Comparison of ENCODE assay signal across 8 mouse cellular contexts in genomic region chr16:64872841-64873240, GRCm38 (mm10). TPM values are rescaled to one million over a fixed set of nuclear protein-coding genes. Genes with fewer than 3 reads are reported as not detected.
DNase-seq lines count a peak whose midpoint lies in the region; ATAC-seq lines count a peak whose summit lies in the region.

No protein-coding gene starts in this region.

- intact Hi-C loops in left cerebral cortex, postnatal 10 days (cut with DNase I), result no loop called here

- peak overlapping the region; percentile 20; the same call in 1 of the 2 replicates for H3K9ac ChIP-seq in lung, embryonic 15.5 days
- H3K9ac ChIP-seq in intestine, embryonic 14.5 days (ENCODE audit: low read length), result no peak overlapping the region
- no peak overlapping the region for H3K9ac ChIP-seq in neural tube, embryonic 12.5 days

- peak overlapping the region; percentile 58 for H3K4me2 ChIP-seq in lung, embryonic 15.5 days
- peak overlapping the region; percentile 56 for H3K4me2 ChIP-seq in intestine, embryonic 14.5 days (ENCODE audit: low read length)
- H3K4me2 ChIP-seq in neural tube, embryonic 12.5 days (replicated peaks), result peak overlapping the region; percentile 49

- no peak for ATAC-seq in lung, embryonic 15.5 days (ENCODE audit: borderline replicate concordance, extremely low read depth, low FRiP score, low TSS enrichment)
- no peak for ATAC-seq in intestine, embryonic 14.5 days (replicated peaks; ENCODE audit: low FRiP score, low TSS enrichment, low read depth)
- no peak for ATAC-seq in neural tube, embryonic 12.5 days (ENCODE audit: low FRiP score, low read depth)

- H3K9me3 ChIP-seq in lung, embryonic 15.5 days, result no peaks in the 10 kb centered on the region
- H3K9me3 ChIP-seq in embryonic facial prominence, embryonic 10.5 days, result no peaks in the 10 kb centered on the region
- no peaks in the 10 kb centered on the region for H3K9me3 ChIP-seq in intestine, embryonic 14.5 days (ENCODE audit: control insufficient read depth, low read length)
- no peaks in the 10 kb centered on the region for H3K9me3 ChIP-seq in neural tube, embryonic 12.5 days

- no peak overlapping the region for H3K27ac ChIP-seq in lung, embryonic 15.5 days
- peak overlapping the region; percentile 14; the same call in 1 of the 2 replicates for H3K27ac ChIP-seq in embryonic facial prominence, embryonic 10.5 days (replicated peaks)
- H3K27ac ChIP-seq in intestine, embryonic 14.5 days (ENCODE audit: low read depth), result peak overlapping the region; percentile 23; the same call in 1 of the 2 replicates
- no peak overlapping the region for H3K27ac ChIP-seq in neural tube, embryonic 12.5 days

- no peaks in the 10 kb centered on the region for H3K27me3 ChIP-seq in lung, embryonic 15.5 days
- no peaks in the 10 kb centered on the region for H3K27me3 ChIP-seq in embryonic facial prominence, embryonic 10.5 days (replicated peaks; ENCODE audit: low read depth, poor library complexity, severe bottlenecking)
- H3K27me3 ChIP-seq in intestine, embryonic 14.5 days (replicated peaks; ENCODE audit: control insufficient read depth, insufficient read depth, low read length), result no peaks in the 10 kb centered on the region
- no peaks in the 10 kb centered on the region for H3K27me3 ChIP-seq in neural tube, embryonic 12.5 days (replicated peaks)

- no peaks in the 10 kb centered on the region; the same call in 1 of the 2 replicates for H3K4me1 ChIP-seq in lung, embryonic 15.5 days
- H3K4me1 ChIP-seq in embryonic facial prominence, embryonic 10.5 days, result 0 out of 2 replicates have a peak, but pooled peaks cover 3% of the 10 kb centered on the region
- H3K4me1 ChIP-seq in intestine, embryonic 14.5 days (replicated peaks; ENCODE audit: control insufficient read depth, insufficient read depth, low read length), result no peaks in the 10 kb centered on the region
- no peaks in the 10 kb centered on the region for H3K4me1 ChIP-seq in neural tube, embryonic 12.5 days

- DNase-seq in lung, postnatal 25 days (ENCODE audit: low spot score), result no peak
- DNase-seq in embryonic facial prominence, embryonic 10.5 days (ENCODE audit: low spot score), result no peak
- no peak for DNase-seq in intestine, embryonic 14.5 days (ENCODE audit: low spot score)
- no peak for DNase-seq in left cerebral cortex, postnatal 10 days (ENCODE audit: extremely low spot score in 1 of 2, low spot score in 2 of 2)
- DNase-seq in gastrocnemius, adult 18-20 months (ENCODE audit: low spot score), result no peak
- DNase-seq in thymus, postnatal 36 days, result no peak

- H3K4me3 ChIP-seq in lung, embryonic 15.5 days, result peak overlapping the region; percentile 56
- H3K4me3 ChIP-seq in embryonic facial prominence, embryonic 10.5 days, result peak overlapping the region; percentile 71
- peak overlapping the region; percentile 83 for H3K4me3 ChIP-seq in intestine, embryonic 14.5 days (ENCODE audit: low read depth, low read length)
- no peak overlapping the region for H3K4me3 ChIP-seq in neural tube, embryonic 12.5 days

- no peaks in the 10 kb centered on the region for H3K36me3 ChIP-seq in lung, embryonic 15.5 days
- H3K36me3 ChIP-seq in embryonic facial prominence, embryonic 10.5 days (replicated peaks), result no peaks in the 10 kb centered on the region
- no peaks in the 10 kb centered on the region for H3K36me3 ChIP-seq in intestine, embryonic 14.5 days (ENCODE audit: control insufficient read depth, insufficient read depth, low read length)
- H3K36me3 ChIP-seq in neural tube, embryonic 12.5 days, result no peaks in the 10 kb centered on the region

- 5% methylated on average over 7 of the region's 7 CpGs for WGBS in lung, embryonic 15.5 days
- WGBS in embryonic facial prominence, embryonic 10.5 days, result 16% methylated on average over 7 of the region's 7 CpGs
- 7% methylated on average over 7 of the region's 7 CpGs for WGBS in intestine, embryonic 14.5 days
- 13% methylated on average over 7 of the region's 7 CpGs for WGBS in neural tube, embryonic 12.5 days

RNA-seq across cellular contexts. Expression of gene Cggbp1, which starts 21.0 kb away (rescaled TPM):
- 86.1 and 88.1 TPM in 2 replicates for polyA plus RNA-seq in lung, embryonic 15.5 days (2015; fragmentation: Nextera tagmentation; extraction: Ambion mirVana)
- polyA plus RNA-seq in embryonic facial prominence, embryonic 10.5 days (2016; fragmentation: Nextera tagmentation; extraction: Ambion mirVana), result 87.4 and 88.4 TPM in 2 replicates
- polyA plus RNA-seq in intestine, embryonic 14.5 days (2014; fragmentation: Nextera tagmentation; extraction: Ambion mirVana), result 76.6 and 84.6 TPM in 2 replicates
- 96.8 and 104 TPM in 2 replicates for polyA plus RNA-seq in neural tube, embryonic 12.5 days (2016; fragmentation: Nextera tagmentation; extraction: Ambion mirVana)
- total RNA-seq in left cerebral cortex, postnatal 10 days (2021), result 10 to 100 TPM; 53.6 to 58.1 TPM
- 10 to 100 TPM; 21.7 to 23.9 TPM for total RNA-seq in gastrocnemius, adult 18-20 months (2021)

RNA-seq across cellular contexts. Expression of gene Zfp654, which starts 21.4 kb away (rescaled TPM):
- polyA plus RNA-seq in lung, embryonic 15.5 days (2015; fragmentation: Nextera tagmentation; extraction: Ambion mirVana), result 5.7 and 6.6 TPM in 2 replicates
- 5.9 and 6.6 TPM in 2 replicates for polyA plus RNA-seq in embryonic facial prominence, embryonic 10.5 days (2016; fragmentation: Nextera tagmentation; extraction: Ambion mirVana)
- 7.5 and 7.9 TPM in 2 replicates for polyA plus RNA-seq in intestine, embryonic 14.5 days (2014; fragmentation: Nextera tagmentation; extraction: Ambion mirVana)
- 9.5 and 9.7 TPM in 2 replicates for polyA plus RNA-seq in neural tube, embryonic 12.5 days (2016; fragmentation: Nextera tagmentation; extraction: Ambion mirVana)
- 10 to 100 TPM; 13.1 to 14.4 TPM for total RNA-seq in left cerebral cortex, postnatal 10 days (2021)
- total RNA-seq in gastrocnemius, adult 18-20 months (2021), result 10 to 100 TPM; 10.7 to 10.8 TPM

Comparison
In these comparisons a context has a peak if more than half of its experiments do, and no peak if none do; other contexts are left out.
1. H3K27ac ChIP-seq: peak in embryonic facial prominence, embryonic 10.5 days (single experiment) and intestine, embryonic 14.5 days (single experiment); none in lung, embryonic 15.5 days (single experiment) and neural tube, embryonic 12.5 days (single experiment).
2. Peak in every context shown above with its lines, with median percentiles within 50 percentile points of each other: H3K4me2 ChIP-seq.